Comparison of ENCODE assay signal across 8 mouse cellular contexts in the genomic region with DNA sequence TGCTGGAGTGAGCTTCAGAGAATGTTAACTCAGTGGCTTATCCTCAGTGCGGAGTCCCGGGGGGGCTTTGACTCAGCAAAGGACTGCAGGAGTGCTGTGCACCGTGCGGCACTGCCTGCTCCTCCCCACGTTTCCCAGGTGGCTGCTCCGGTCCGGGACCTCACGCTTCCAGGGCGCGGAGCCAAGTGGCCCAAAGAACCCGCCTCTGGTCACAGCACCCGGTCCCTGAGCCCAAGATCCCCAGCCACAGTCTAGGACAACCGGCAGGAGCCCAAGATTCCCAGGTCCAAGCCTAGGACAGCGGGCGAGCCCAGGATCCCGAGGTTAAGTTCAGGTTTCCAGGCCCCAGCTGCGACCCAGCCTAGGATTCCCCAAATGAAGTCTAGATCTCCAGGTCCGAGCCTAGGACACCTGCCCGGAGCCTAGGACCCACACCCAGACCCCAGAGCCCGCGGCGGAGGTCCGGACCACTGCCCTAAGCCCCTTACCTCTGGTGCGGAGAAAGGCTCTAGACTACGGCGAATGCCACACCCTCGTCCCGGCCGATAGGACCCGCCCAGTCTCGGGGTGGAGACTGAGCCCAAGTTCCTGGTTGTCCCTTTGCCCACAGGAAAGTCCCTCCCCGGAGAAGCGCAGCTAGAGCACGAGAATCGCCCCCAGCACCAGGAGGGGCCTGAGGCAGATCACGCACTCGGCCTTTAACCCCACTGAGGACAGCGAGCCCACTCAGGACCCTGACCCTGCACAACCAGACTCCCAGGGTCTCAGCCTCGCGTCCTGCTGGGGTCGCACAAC. TPM values are rescaled to one million over a fixed set of nuclear protein-coding genes. Genes with fewer than 3 reads are reported as not detected.
A peak's percentile ranks its signal among the peaks of the same experiment; 100 is the strongest.
DNase-seq lines count a peak whose midpoint lies in the region; ATAC-seq lines count a peak whose summit lies in the region.

A gene (minus strand): TSS at position 564 of the 795 bp plus-strand sequence.

- H3K27ac ChIP-seq in forebrain, embryonic 10.5 days: peak within 1 kb of the TSS; percentile 67

- intact Hi-C loops in heart, postnatal 14 days (cut with DNase I): no loop called here

- under 1% methylated on average over 41 of the region's 41 CpGs for WGBS in forebrain, embryonic 10.5 days
- 1% methylated on average over 41 of the region's 41 CpGs for WGBS in large intestine, adult 2 months

- ATAC-seq in CD4-positive, CD25-positive, alpha-beta regulatory T cell, adult 4 months: peak; percentile 92

- peaks cover 73% of the 10 kb centered on the region for H3K27me3 ChIP-seq in forebrain, embryonic 10.5 days (ENCODE audit: poor library complexity, severe bottlenecking)

- H3K4me3 ChIP-seq in forebrain, embryonic 10.5 days: peak within 1 kb of the TSS; percentile 69

- H3K36me3 ChIP-seq in forebrain, embryonic 10.5 days (replicated peaks): no peaks in the 10 kb centered on the region

- DNase-seq in adrenal gland, adult 8-10 months: peak; percentile 75
- peak; percentile 65 for DNase-seq in forebrain, embryonic 10.5 days (ENCODE audit: extremely low spot score, low spot score)
- DNase-seq in heart, postnatal 14 days: peak; percentile 82 to 83
- DNase-seq in large intestine, adult 2 months (ENCODE audit: low read depth, low spot score): peak; percentile 80
- DNase-seq in mesoderm, embryonic 11.5 days (ENCODE audit: low read depth, low spot score): peak; percentile 49
- peak; percentile 46 to 64 for DNase-seq in spleen, postnatal 10 days (ENCODE audit: low spot score in 2 of 2)
- DNase-seq in right cerebral cortex, adult 2 months (ENCODE audit: low spot score in 2 of 2): no peak

- no peaks in the 10 kb centered on the region for H3K9me3 ChIP-seq in forebrain, embryonic 10.5 days

- peaks cover 19% of the 10 kb centered on the region for H3K4me1 ChIP-seq in forebrain, embryonic 10.5 days

RNA-seq across cellular contexts. Expression of the gene that starts here (rescaled TPM):
- 10 to 100 TPM; 22.6 to 24.4 TPM for polyA plus RNA-seq in CD4-positive, CD25-positive, alpha-beta regulatory T cell, adult 4 months (2017; shearing (Covaris generic))
- 100 to 1,000 TPM in 1 of 4 experiments, 10 to 100 TPM in 3; 77.0 to 102 (median 86.9) TPM for total RNA-seq in adrenal gland, adult 8-10 months (2022)
- 4.2 TPM in 2 replicates for polyA plus RNA-seq in forebrain, embryonic 10.5 days (2016; fragmentation: Nextera tagmentation; extraction: Ambion mirVana)
- total RNA-seq in heart, postnatal 14 days (2021): 10 to 100 TPM; 28.5 to 30.5 TPM
- polyA plus RNA-seq in large intestine, adult 2 months (2012; rRNA removed): 290 and 706 TPM in 2 replicates

Comparison
In these comparisons a context has a peak if more than half of its experiments do, and no peak if none do; other contexts are left out.
1. RNA of the gene that starts here (polyA plus RNA-seq): 290 to 706 TPM in large intestine, adult 2 months; 22.6 to 24.4 TPM in CD4-positive, CD25-positive, alpha-beta regulatory T cell, adult 4 months and 4.2 TPM in forebrain, embryonic 10.5 days; every median in the first group is over 10 times any median in the second.
2. DNase-seq: peak in adrenal gland, adult 8-10 months (single experiment), forebrain, embryonic 10.5 days (single experiment), heart, postnatal 14 days (2 of 2), large intestine, adult 2 months (single experiment), mesoderm, embryonic 11.5 days (single experiment) and spleen, postnatal 10 days (2 of 2); none in right cerebral cortex, adult 2 months (0 of 2).